Mouse (Mus musculus): Measurements from ENCODE around the gene Wnt3a. TPM values are rescaled to one million over a fixed set of nuclear protein-coding genes. Genes with fewer than 3 reads are reported as not detected.

The Wnt3a gene
- polyA plus RNA-seq, 1 experiment: not detected

- H3K36me3 ChIP-seq (ENCODE audit: control insufficient read depth, insufficient read depth): no peaks in the 10 kb centered on the region
- H3K4me2 ChIP-seq (ENCODE audit: low read depth): no peak overlapping the region
- no peaks in the 10 kb centered on the region for H3K79me2 ChIP-seq (ENCODE audit: control insufficient read depth, insufficient read depth)
- no peaks in the 10 kb centered on the region for H3K27me3 ChIP-seq (ENCODE audit: control insufficient read depth, insufficient read depth, insufficient read length)
- TF ChIP-seq TCF12 (IDR thresholded peaks at IDR 0.05; ENCODE audit: insufficient read depth, poor library complexity, severe bottlenecking) (no peak), CEBPB (IDR thresholded peaks at IDR 0.05; ENCODE audit: insufficient read depth, poor library complexity, severe bottlenecking) (no peak), SRF (IDR thresholded peaks at IDR 0.05; ENCODE audit: control insufficient read depth, insufficient read length, low read depth) (no peak), POLR2AphosphoS2 (IDR thresholded peaks at IDR 0.05; ENCODE audit: insufficient read length, low read depth) (peak; percentile 14), MAX (IDR thresholded peaks at IDR 0.05; ENCODE audit: low read depth) (no peak), TCF3 (IDR thresholded peaks at IDR 0.05; ENCODE audit: insufficient read length, low read depth) (no peak)
- H3K4me3 ChIP-seq: no peak overlapping the region
- no peak overlapping the region for H3ac ChIP-seq (ENCODE audit: control insufficient read depth, insufficient read length)
Observed at GRCm38 (mm10) chr11:59335942-59336341, 45.4 kb upstream of the Wnt3a start.

- no peaks in the 10 kb centered on the region for H3K27me3 ChIP-seq (ENCODE audit: control insufficient read depth, insufficient read depth, insufficient read length)
- no peak overlapping the region for H3K4me2 ChIP-seq (ENCODE audit: low read depth)
- no peak overlapping the region for H3K4me3 ChIP-seq
- H3ac ChIP-seq (ENCODE audit: control insufficient read depth, insufficient read length): no peak overlapping the region
- TF ChIP-seq TCF3 (IDR thresholded peaks at IDR 0.05; ENCODE audit: insufficient read length, low read depth): no peak
- TF ChIP-seq MYOG (IDR thresholded peaks at IDR 0.05; ENCODE audit: control insufficient read depth in 1 of 3, insufficient read depth in 1 of 3, insufficient read length in 2 of 3, low read depth in 2 of 3): no peak
- H3K36me3 ChIP-seq (ENCODE audit: control insufficient read depth, insufficient read depth): no peaks in the 10 kb centered on the region
- H3K79me2 ChIP-seq (ENCODE audit: control insufficient read depth, insufficient read depth): no peaks in the 10 kb centered on the region
Observed at GRCm38 (mm10) chr11:59335150-59335549, 44.6 kb upstream of the Wnt3a start.

- H3K4me3 ChIP-seq: no peak overlapping the region
- no peak overlapping the region for H3K4me2 ChIP-seq (ENCODE audit: low read depth)
- TF ChIP-seq CEBPB (IDR thresholded peaks at IDR 0.05; ENCODE audit: insufficient read depth, poor library complexity, severe bottlenecking): no peak
- no peak for TF ChIP-seq POLR2A (IDR thresholded peaks at IDR 0.05; ENCODE audit: insufficient read length, low read depth)
- no peak for TF ChIP-seq MYOG (IDR thresholded peaks at IDR 0.05; ENCODE audit: control insufficient read depth in 1 of 3, insufficient read depth in 1 of 3, insufficient read length in 2 of 3, low read depth in 2 of 3)
- no peak for TF ChIP-seq USF1 (IDR thresholded peaks at IDR 0.05; ENCODE audit: low read depth)
- no peak for TF ChIP-seq REST (IDR thresholded peaks at IDR 0.05; ENCODE audit: insufficient read depth, insufficient read length)
- TF ChIP-seq TCF12 (IDR thresholded peaks at IDR 0.05; ENCODE audit: insufficient read depth, poor library complexity, severe bottlenecking): no peak
- no peak for TF ChIP-seq SRF (IDR thresholded peaks at IDR 0.05; ENCODE audit: control insufficient read depth, insufficient read length, low read depth)
- TF ChIP-seq MYOD1 (IDR thresholded peaks at IDR 0.05; ENCODE audit: control insufficient read depth in 1 of 3, insufficient read length in 2 of 3, low read depth in 2 of 3): no peak
- no peak for TF ChIP-seq E2F4 (IDR thresholded peaks at IDR 0.05; ENCODE audit: insufficient read depth)
- no peak for TF ChIP-seq POLR2AphosphoS2 (IDR thresholded peaks at IDR 0.05; ENCODE audit: insufficient read length, low read depth)
- no peak for TF ChIP-seq TCF3 (IDR thresholded peaks at IDR 0.05; ENCODE audit: insufficient read length, low read depth)
- no peak for TF ChIP-seq MAX (IDR thresholded peaks at IDR 0.05; ENCODE audit: low read depth)
- no peaks in the 10 kb centered on the region for H3K79me2 ChIP-seq (ENCODE audit: control insufficient read depth, insufficient read depth)
- no peaks in the 10 kb centered on the region for H3K27me3 ChIP-seq (ENCODE audit: control insufficient read depth, insufficient read depth, insufficient read length)
- H3ac ChIP-seq (ENCODE audit: control insufficient read depth, insufficient read length): no peak overlapping the region
- H3K36me3 ChIP-seq (ENCODE audit: control insufficient read depth, insufficient read depth): no peaks in the 10 kb centered on the region
Observed at GRCm38 (mm10) chr11:59332938-59333337, 42.4 kb upstream of the Wnt3a start.

GRCm38 (mm10) chr11:59331167-59331869 is 40.8 kb upstream of the Wnt3a start:
- Histone ChIP-seq H3K36me3 (ENCODE audit: control insufficient read depth, insufficient read depth) (no peaks in the 10 kb centered on the region), H3K27me3 (ENCODE audit: control insufficient read depth, insufficient read depth, insufficient read length) (no peaks in the 10 kb centered on the region), H3K4me3 (no peak overlapping the region), H3K4me2 (ENCODE audit: low read depth) (no peak overlapping the region), H3ac (ENCODE audit: control insufficient read depth, insufficient read length) (no peak overlapping the region), H3K79me2 (ENCODE audit: control insufficient read depth, insufficient read depth) (no peaks in the 10 kb centered on the region)
- TF ChIP-seq TCF3 (IDR thresholded peaks at IDR 0.05; ENCODE audit: insufficient read length, low read depth): no peak
- no peak for TF ChIP-seq TCF12 (IDR thresholded peaks at IDR 0.05; ENCODE audit: insufficient read depth, poor library complexity, severe bottlenecking)
- no peak for TF ChIP-seq E2F4 (IDR thresholded peaks at IDR 0.05; ENCODE audit: insufficient read depth)
- TF ChIP-seq USF1 (IDR thresholded peaks at IDR 0.05; ENCODE audit: low read depth): no peak
- TF ChIP-seq MYOG (IDR thresholded peaks at IDR 0.05; ENCODE audit: control insufficient read depth in 1 of 3, insufficient read depth in 1 of 3, insufficient read length in 2 of 3, low read depth in 2 of 3): no peak
- no peak for TF ChIP-seq POLR2A (IDR thresholded peaks at IDR 0.05; ENCODE audit: insufficient read length, low read depth)
- TF ChIP-seq POLR2AphosphoS2 (IDR thresholded peaks at IDR 0.05; ENCODE audit: insufficient read length, low read depth): no peak

- H3K79me2 ChIP-seq (ENCODE audit: control insufficient read depth, insufficient read depth): no peaks in the 10 kb centered on the region
- H3K4me3 ChIP-seq: no peak overlapping the region
- H3K36me3 ChIP-seq (ENCODE audit: control insufficient read depth, insufficient read depth): no peaks in the 10 kb centered on the region
- TF ChIP-seq TCF12 (IDR thresholded peaks at IDR 0.05; ENCODE audit: insufficient read depth, poor library complexity, severe bottlenecking) (no peak), E2F4 (IDR thresholded peaks at IDR 0.05; ENCODE audit: insufficient read depth) (no peak), POLR2A (IDR thresholded peaks at IDR 0.05; ENCODE audit: insufficient read length, low read depth) (no peak), MYOG (IDR thresholded peaks at IDR 0.05; ENCODE audit: control insufficient read depth in 1 of 3, insufficient read depth in 1 of 3, insufficient read length in 2 of 3, low read depth in 2 of 3) (no peak), SRF (IDR thresholded peaks at IDR 0.05; ENCODE audit: control insufficient read depth, insufficient read length, low read depth) (no peak)
- no peaks in the 10 kb centered on the region for H3K27me3 ChIP-seq (ENCODE audit: control insufficient read depth, insufficient read depth, insufficient read length)
- H3ac ChIP-seq (ENCODE audit: control insufficient read depth, insufficient read length): no peak overlapping the region
- no peak overlapping the region for H3K4me2 ChIP-seq (ENCODE audit: low read depth)
Observed at GRCm38 (mm10) chr11:59330560-59330959, 40.0 kb upstream of the Wnt3a start.
